Mouse (Mus musculus): Measurements from ENCODE around the gene Lbhd1. TPM values are rescaled to one million over a fixed set of nuclear protein-coding genes. Genes with fewer than 3 reads are reported as not detected.
A peak's percentile ranks its signal among the peaks of the same experiment; 100 is the strongest.

Gene Lbhd1
- polyA plus RNA-seq, 1 experiment from 2014 or later = 88.7 TPM

DNA sequence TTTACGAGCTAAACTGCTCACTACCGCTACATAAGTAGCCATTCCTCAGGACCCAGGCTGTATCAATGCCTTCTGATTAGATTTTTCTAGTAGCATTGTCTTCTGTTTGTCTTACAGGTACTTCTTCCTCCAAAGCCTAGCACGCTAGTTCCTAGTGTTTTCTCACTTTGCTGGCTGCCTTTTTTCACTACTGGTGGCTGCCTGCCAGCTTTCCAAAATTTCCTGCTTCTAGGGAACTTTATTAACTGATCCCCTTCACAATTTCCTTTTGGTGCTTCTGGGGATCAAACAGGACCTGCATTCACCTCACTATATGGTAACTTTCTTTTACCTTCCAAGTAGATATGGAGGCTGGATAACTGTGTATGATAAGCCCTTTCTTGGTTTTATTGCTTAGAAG is 15.5 kb downstream of the Lbhd1 start:
- peaks cover 33% of the 10 kb centered on the region for H3K4me1 ChIP-seq
- H3K36me3 ChIP-seq = peaks cover 60% of the 10 kb centered on the region

GRCm38 (mm10) chr19:8903412-8903811 is 19.9 kb downstream of the Lbhd1 start:
- H3K36me3 ChIP-seq = peaks cover 74% of the 10 kb centered on the region
- WGBS = 93% methylated on average over 5 of the region's 5 CpGs
- H3K27me3 ChIP-seq (ENCODE audit: insufficient read depth, poor library complexity, severe bottlenecking) = no peaks in the 10 kb centered on the region
- no peaks in the 10 kb centered on the region for H3K9me3 ChIP-seq
- no peak for DNase-seq (ENCODE audit: low spot score)
- H3K4me3 ChIP-seq = no peak overlapping the region
- no peak overlapping the region for H3K27ac ChIP-seq
- H3K4me1 ChIP-seq = peaks cover 9% of the 10 kb centered on the region

More for the DNA sequence above, 15.5 kb downstream of the Lbhd1 start:
- Histone ChIP-seq H3K27ac (peak overlapping the region; percentile 98; the same call in 1 of the 2 replicates), H3K9me3 (no peaks in the 10 kb centered on the region), H3K4me3 (peak overlapping the region; percentile 98), H3K27me3 (ENCODE audit: insufficient read depth, poor library complexity, severe bottlenecking) (no peaks in the 10 kb centered on the region)
- no peak for DNase-seq (ENCODE audit: low spot score)
- WGBS = 56% methylated on average over 3 of the region's 3 CpGs

DNA sequence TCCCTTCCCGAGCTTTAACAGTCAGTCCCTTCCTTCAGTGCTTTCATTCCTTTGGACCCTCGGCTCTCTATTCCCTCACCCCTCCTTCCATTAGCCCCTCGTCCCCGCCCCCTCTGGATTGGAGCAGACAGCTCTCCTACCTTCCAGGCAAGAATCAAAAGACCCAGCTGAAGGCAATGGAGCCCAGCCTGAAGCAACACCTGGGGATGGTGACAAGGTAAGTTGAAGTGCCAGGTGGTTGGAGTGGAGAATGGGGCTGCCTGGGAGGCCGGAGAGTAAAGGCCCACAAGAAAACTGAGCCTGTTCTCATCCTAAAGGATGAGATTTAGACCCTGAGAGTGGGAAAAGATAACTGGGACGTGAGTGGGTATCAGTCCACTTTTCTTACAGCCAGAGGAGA is 25.0 kb downstream of the Lbhd1 start:
- H3K4me3 ChIP-seq = no peak overlapping the region
- DNase-seq (ENCODE audit: low spot score) = no peak
- H3K36me3 ChIP-seq = peaks cover 97% of the 10 kb centered on the region
- 88% methylated on average over 6 of the region's 6 CpGs for WGBS
- H3K27me3 ChIP-seq (ENCODE audit: insufficient read depth, poor library complexity, severe bottlenecking) = no peaks in the 10 kb centered on the region
- H3K4me1 ChIP-seq = no peaks in the 10 kb centered on the region
- no peak overlapping the region for H3K27ac ChIP-seq
- H3K9me3 ChIP-seq = no peaks in the 10 kb centered on the region

- Histone ChIP-seq H3K4me3 (no peak overlapping the region), H3K9me3 (no peaks in the 10 kb centered on the region), H3K27me3 (ENCODE audit: insufficient read depth, poor library complexity, severe bottlenecking) (no peaks in the 10 kb centered on the region), H3K36me3 (peaks cover 100% of the 10 kb centered on the region), H3K4me1 (no peaks in the 10 kb centered on the region), H3K27ac (no peak overlapping the region)
- 91% methylated on average over 5 of the region's 5 CpGs for WGBS
- DNase-seq (ENCODE audit: low spot score) = no peak
Observed at GRCm38 (mm10) chr19:8911810-8912209, 28.3 kb downstream of the Lbhd1 start.

DNA sequence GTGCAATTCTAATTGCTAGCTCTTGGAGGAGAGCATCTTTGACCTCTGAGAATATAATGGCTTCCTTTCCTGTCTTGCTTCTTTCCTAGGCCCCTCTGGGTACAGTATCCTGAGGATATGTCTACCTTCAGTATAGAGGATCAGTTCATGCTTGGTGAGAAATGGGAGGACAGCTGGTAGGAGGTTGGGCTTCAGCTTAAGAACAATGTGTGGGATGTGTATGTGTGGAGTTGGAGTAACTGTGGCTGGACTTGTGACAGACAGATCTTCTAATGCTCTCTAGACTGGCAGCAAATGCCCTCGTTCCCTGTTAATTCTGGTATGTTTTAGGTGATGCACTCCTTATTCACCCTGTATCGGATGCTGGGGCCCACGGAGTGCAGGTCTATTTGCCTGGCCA is 30.7 kb downstream of the Lbhd1 start:
- no peak overlapping the region for H3K27ac ChIP-seq
- H3K4me3 ChIP-seq = no peak overlapping the region
- DNase-seq (ENCODE audit: low spot score) = no peak
- H3K36me3 ChIP-seq = peaks cover 81% of the 10 kb centered on the region
- H3K27me3 ChIP-seq (ENCODE audit: insufficient read depth, poor library complexity, severe bottlenecking) = no peaks in the 10 kb centered on the region
- 91% methylated on average over 3 of the region's 3 CpGs for WGBS
- H3K4me1 ChIP-seq = no peaks in the 10 kb centered on the region
- no peaks in the 10 kb centered on the region for H3K9me3 ChIP-seq

DNA sequence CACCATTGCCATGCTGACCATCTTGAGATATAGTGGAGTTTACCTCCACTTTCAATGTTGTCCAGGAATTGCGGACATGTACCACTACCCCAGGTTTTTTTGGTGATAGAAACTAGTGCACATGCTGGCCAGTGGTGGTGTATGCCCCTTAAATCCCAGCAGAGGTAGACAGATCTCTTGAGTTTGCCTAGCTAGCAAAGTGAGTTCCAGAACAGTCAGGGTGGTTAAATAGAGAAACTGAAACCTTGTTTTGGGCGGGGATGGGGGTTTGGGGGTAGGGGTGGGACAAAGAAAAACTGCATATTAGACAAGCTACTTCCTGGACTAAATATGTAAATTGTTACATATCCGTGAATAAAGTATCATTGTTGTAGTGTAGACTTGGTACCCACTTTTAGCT is 35.5 kb downstream of the Lbhd1 start:
- H3K27me3 ChIP-seq (ENCODE audit: insufficient read depth, poor library complexity, severe bottlenecking) = no peaks in the 10 kb centered on the region
- WGBS = 87% methylated on average over 3 of the region's 3 CpGs
- H3K4me3 ChIP-seq = no peak overlapping the region
- no peak overlapping the region for H3K27ac ChIP-seq
- peaks cover 13% of the 10 kb centered on the region for H3K4me1 ChIP-seq
- H3K9me3 ChIP-seq = no peaks in the 10 kb centered on the region
- no peak for DNase-seq (ENCODE audit: low spot score)
- H3K36me3 ChIP-seq = peaks cover 44% of the 10 kb centered on the region

GRCm38 (mm10) chr19:8919684-8920072 is 36.1 kb downstream of the Lbhd1 start:
- 62% methylated on average over 6 of the region's 6 CpGs for WGBS

DNA sequence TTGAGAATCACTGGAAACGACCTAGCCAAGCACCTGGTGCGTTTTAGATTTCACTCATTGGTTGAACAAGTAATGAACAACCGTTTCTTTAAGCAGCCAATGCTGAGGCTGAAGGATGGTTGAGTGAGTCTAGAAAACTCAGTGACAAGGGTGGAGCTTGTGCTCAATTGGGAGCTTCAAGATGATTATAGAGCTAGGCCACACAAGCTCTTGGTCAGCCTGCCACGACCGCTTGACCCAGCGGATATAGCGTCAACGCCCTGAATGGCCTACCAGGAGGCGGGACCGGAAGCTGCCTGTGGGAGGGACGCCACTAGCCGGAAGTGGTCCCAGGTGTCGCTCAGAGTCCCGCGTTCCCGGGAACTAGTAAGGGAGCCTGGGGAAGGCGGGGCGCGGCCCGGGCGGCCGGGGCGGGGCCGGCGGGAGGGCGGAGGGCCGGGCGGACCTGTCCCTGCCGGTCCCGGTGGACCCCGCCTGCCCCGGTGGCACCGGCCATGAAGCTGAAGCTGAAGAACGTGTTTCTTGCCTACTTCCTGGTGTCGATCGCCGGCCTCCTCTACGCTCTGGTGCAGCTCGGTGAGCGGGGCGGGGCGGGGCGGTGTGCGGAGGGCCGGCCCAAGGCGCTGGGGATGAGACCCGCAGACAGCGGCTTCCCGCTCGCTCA is 36.7 kb downstream of the Lbhd1 start, which contains the start of gene B3gat3:
Gene B3gat3 (plus strand): TSS at position 302 of the 664 bp plus-strand sequence.
- Histone ChIP-seq H3K27ac (peak within 1 kb of the TSS; percentile 92), H3K9me3 (no peaks in the 10 kb centered on the region), H3K4me3 (peak within 1 kb of the TSS; percentile 86), H3K4me1 (peaks cover 13% of the 10 kb centered on the region), H3K36me3 (peaks cover 33% of the 10 kb centered on the region), H3K27me3 (ENCODE audit: insufficient read depth, poor library complexity, severe bottlenecking) (no peaks in the 10 kb centered on the region)
- peak; percentile 98 for DNase-seq (ENCODE audit: low spot score)
- 3% methylated on average over 50 of the region's 50 CpGs for WGBS

More at GRCm38 (mm10) chr19:8919684-8920072, 36.1 kb downstream of the Lbhd1 start:
- Histone ChIP-seq H3K9me3 (no peaks in the 10 kb centered on the region), H3K4me3 (peak overlapping the region; percentile 86), H3K36me3 (peaks cover 37% of the 10 kb centered on the region), H3K27ac (peak overlapping the region; percentile 92), H3K4me1 (peaks cover 13% of the 10 kb centered on the region), H3K27me3 (ENCODE audit: insufficient read depth, poor library complexity, severe bottlenecking) (no peaks in the 10 kb centered on the region)
- no peak for DNase-seq (ENCODE audit: low spot score)

GRCm38 (mm10) chr19:8920836-8921291 is 37.3 kb downstream of the Lbhd1 start:
- Histone ChIP-seq H3K36me3 (peaks cover 33% of the 10 kb centered on the region), H3K4me3 (peak overlapping the region; percentile 86), H3K27ac (peak overlapping the region; percentile 92), H3K9me3 (no peaks in the 10 kb centered on the region), H3K4me1 (peaks cover 13% of the 10 kb centered on the region), H3K27me3 (ENCODE audit: insufficient read depth, poor library complexity, severe bottlenecking) (no peaks in the 10 kb centered on the region)
- DNase-seq (ENCODE audit: low spot score) = no peak
- WGBS = 4% methylated on average over 6 of the region's 6 CpGs

- peaks cover 32% of the 10 kb centered on the region for H3K36me3 ChIP-seq
- DNase-seq (ENCODE audit: low spot score) = no peak
- H3K27me3 ChIP-seq (ENCODE audit: insufficient read depth, poor library complexity, severe bottlenecking) = no peaks in the 10 kb centered on the region
- H3K9me3 ChIP-seq = no peaks in the 10 kb centered on the region
- peaks cover 13% of the 10 kb centered on the region for H3K4me1 ChIP-seq
- H3K27ac ChIP-seq = 0 out of 2 replicates have a peak overlapping the region, but pooled peaks have one; percentile 32
- WGBS = 80% methylated on average over 9 of the region's 9 CpGs
- 0 out of 2 replicates have a peak overlapping the region, but pooled peaks have one; percentile 86 for H3K4me3 ChIP-seq
Observed at GRCm38 (mm10) chr19:8921741-8922140, 38.2 kb downstream of the Lbhd1 start.

DNA sequence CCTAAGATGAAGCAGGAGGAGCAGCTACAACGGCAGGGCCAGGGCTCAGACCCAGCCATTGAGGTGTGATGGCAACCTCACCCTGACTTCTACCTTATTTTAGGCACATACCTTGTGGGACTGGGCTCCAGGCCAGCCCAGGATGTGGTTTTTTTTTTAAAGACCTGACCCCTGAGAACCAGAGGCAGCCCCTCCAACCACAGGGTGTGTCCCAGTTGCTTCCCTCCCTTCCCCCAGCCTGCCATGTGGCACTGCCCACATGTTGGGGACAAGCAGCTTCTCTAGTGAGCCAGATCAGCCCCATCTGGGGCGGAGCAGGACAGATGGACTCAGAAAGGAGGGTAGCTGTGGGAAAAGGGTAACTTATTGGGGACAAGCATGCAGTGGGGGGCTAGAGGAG is 43.2 kb downstream of the Lbhd1 start:
- 83% methylated on average over 2 of the region's 2 CpGs for WGBS
- Histone ChIP-seq H3K4me3 (no peak overlapping the region), H3K4me1 (peaks cover 19% of the 10 kb centered on the region), H3K9me3 (no peaks in the 10 kb centered on the region), H3K27me3 (ENCODE audit: insufficient read depth, poor library complexity, severe bottlenecking) (no peaks in the 10 kb centered on the region), H3K36me3 (peaks cover 48% of the 10 kb centered on the region), H3K27ac (no peak overlapping the region)
- DNase-seq (ENCODE audit: low spot score) = no peak

DNA sequence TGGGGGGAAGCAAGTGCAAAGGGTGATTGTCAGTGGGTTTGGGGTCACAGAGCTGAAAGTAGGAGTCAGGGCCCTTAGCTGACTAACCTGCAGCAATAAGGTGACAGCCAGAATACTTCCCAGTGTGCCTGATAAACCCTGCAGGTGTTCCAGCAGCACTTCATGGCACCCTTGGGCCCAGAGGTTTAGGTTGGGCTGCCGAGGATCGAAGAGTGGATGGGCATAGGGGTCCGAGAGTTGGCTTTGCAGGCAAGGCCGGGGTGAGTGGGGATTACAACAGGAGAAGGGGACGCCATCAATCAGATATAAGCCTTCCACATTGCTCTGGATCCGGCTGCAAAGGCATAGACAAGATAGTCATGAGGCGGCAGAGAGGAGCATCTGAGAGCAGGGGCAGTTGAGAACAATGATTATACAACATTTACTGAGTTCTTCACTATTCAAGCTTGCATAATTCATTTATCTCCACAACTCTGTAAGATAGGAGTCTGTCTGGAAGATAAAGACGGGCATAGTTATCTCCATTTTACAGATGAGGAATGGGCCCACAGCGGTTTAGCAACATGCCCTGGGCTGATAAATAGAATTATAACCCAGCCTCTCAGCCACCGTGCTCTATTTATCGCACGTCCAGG is 44.5 kb downstream of the Lbhd1 start:
- Histone ChIP-seq H3K36me3 (peaks cover 44% of the 10 kb centered on the region), H3K27me3 (ENCODE audit: insufficient read depth, poor library complexity, severe bottlenecking) (no peaks in the 10 kb centered on the region), H3K9me3 (no peaks in the 10 kb centered on the region), H3K4me3 (no peak overlapping the region), H3K4me1 (peaks cover 18% of the 10 kb centered on the region), H3K27ac (peak overlapping the region; percentile 92; the same call in 1 of the 2 replicates)
- no peak for DNase-seq (ENCODE audit: low spot score)
- 84% methylated on average over 12 of the region's 12 CpGs for WGBS

DNA sequence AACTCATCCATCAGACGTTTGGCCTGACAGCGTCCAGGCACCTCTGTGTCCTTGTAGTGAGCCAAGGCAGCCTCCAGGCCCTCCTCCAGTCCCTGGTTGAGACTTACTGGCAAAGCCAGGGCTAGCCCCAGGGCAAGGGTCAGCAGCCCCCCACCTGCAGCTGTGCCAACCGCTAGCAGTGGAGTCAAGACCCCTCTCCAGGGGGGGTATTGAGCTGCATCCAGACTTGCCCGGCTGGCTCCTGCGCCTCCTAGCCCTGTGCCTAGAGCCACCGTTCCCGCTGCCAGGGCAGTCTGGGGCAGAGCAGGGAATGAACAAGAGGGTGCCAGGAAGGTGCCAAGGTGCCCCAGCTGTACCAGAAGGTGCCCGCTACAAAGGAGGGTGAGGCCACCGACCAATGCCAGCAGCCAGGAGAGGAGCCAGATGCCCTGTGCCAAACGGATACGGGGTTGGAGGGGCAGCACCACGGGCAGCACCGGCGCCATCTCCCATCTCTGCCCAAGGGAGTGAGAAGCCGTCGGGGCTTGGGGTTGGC is 45.2 kb downstream of the Lbhd1 start:
- H3K27ac ChIP-seq = peak overlapping the region; percentile 92
- WGBS = 16% methylated on average over 16 of the region's 16 CpGs

More for the DNA sequence above, 45.2 kb downstream of the Lbhd1 start:
- H3K36me3 ChIP-seq = peaks cover 46% of the 10 kb centered on the region
- DNase-seq (ENCODE audit: low spot score) = no peak
- H3K27me3 ChIP-seq (ENCODE audit: insufficient read depth, poor library complexity, severe bottlenecking) = no peaks in the 10 kb centered on the region
- peaks cover 18% of the 10 kb centered on the region for H3K4me1 ChIP-seq
- H3K4me3 ChIP-seq = peak overlapping the region; percentile 82
- no peaks in the 10 kb centered on the region for H3K9me3 ChIP-seq

Measured in heart, embryonic 10.5 days (tissue).